Mouse (Mus musculus) cortical plate, adult 2 months (tissue): Measurements from ENCODE around the gene Sec1. TPM values are rescaled to one million over a fixed set of nuclear protein-coding genes. Genes with fewer than 3 reads are reported as not detected.

ENCODE experiments used
- H3K27ac ChIP-seq: fragments of 200-500 bp; 2 replicates; pipeline ENCODE4 v1.5.1; 2012; ENCODE audit warnings: low read length, control low read depth, inconsistent platforms; ENCODE audit not compliant: insufficient read depth
- H3K4me1 ChIP-seq: fragments of 200-500 bp; 2 replicates; pipeline ENCODE4 v1.6.1; 2011; ENCODE audit warnings: low read length; ENCODE audit not compliant: control insufficient read depth, insufficient read depth
- H3K4me3 ChIP-seq: fragments of 200-500 bp; 2 replicates; pipeline ENCODE4 v1.5.1; 2011; ENCODE audit warnings: mild to moderate bottlenecking, low read length, control low read depth; ENCODE audit not compliant: insufficient read depth
- CTCF ChIP-seq: fragments of 200-500 bp; IDR thresholded peaks from 2 replicates; pipeline ENCODE4 v1.5.1; 2011; ENCODE audit warnings: mild to moderate bottlenecking, control low read depth, low read length; ENCODE audit not compliant: insufficient read depth; ENCODE audit errors: extremely low read depth
- POLR2A ChIP-seq: fragments of 200-500 bp; IDR thresholded peaks from 2 replicates; pipeline ENCODE4 v1.6.1; 2011; ENCODE audit warnings: mild to moderate bottlenecking, low read length, control low read depth; ENCODE audit not compliant: insufficient read depth; ENCODE audit errors: extremely low read depth
- polyA plus RNA-seq: library from polyadenylated mRNA; depleted of rRNA; stranded (reverse); fragments of >200 nt; gene quantifications from 2 replicates; pipeline ENCODE4 v1.2.3, GENCODE M21; 2012

Gene Sec1
- polyA plus RNA-seq, 1 experiment, result 6.6 TPM

DNA sequence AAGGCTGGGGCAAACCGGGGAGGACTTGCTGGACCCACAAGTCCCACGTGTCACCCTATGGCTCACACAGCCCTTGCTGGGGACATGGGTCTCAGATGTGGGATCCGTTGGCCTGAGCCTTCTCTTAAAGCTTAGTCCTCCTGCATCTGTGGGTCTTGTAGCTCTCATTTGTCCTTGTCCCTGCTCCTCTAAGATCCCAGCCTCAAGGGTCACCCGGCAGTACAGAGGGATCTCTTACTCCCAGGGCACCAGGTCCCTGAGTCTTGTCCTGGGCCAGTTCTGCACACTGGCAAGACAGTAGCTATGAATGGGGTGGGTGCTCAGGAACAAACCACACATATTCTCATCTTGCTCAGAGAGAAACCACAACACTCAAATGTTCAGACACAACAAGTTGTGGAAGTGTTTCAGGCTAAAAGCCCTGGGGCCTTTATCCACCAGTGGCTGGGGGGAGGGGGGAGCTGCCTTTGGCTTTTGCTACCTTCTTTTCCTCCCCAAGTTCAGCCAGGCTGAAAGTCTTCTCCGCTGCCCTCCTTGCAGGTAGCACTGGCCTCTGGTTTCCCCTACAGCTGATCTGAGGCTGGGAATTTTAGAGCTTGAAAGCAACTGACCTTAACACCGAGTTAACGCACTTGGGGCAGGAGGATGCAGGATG, 10.7 kb downstream of the Sec1 start, which contains the start of gene Ntn5:
Gene Ntn5 (plus strand): TSS at position 627 of the 655 bp plus-strand sequence.
- Histone ChIP-seq H3K4me1 (no peaks in the 10 kb centered on the region), H3K27ac (no peak within 1 kb of the TSS), H3K4me3 (no peak within 1 kb of the TSS)
- no peak for TF ChIP-seq CTCF

DNA sequence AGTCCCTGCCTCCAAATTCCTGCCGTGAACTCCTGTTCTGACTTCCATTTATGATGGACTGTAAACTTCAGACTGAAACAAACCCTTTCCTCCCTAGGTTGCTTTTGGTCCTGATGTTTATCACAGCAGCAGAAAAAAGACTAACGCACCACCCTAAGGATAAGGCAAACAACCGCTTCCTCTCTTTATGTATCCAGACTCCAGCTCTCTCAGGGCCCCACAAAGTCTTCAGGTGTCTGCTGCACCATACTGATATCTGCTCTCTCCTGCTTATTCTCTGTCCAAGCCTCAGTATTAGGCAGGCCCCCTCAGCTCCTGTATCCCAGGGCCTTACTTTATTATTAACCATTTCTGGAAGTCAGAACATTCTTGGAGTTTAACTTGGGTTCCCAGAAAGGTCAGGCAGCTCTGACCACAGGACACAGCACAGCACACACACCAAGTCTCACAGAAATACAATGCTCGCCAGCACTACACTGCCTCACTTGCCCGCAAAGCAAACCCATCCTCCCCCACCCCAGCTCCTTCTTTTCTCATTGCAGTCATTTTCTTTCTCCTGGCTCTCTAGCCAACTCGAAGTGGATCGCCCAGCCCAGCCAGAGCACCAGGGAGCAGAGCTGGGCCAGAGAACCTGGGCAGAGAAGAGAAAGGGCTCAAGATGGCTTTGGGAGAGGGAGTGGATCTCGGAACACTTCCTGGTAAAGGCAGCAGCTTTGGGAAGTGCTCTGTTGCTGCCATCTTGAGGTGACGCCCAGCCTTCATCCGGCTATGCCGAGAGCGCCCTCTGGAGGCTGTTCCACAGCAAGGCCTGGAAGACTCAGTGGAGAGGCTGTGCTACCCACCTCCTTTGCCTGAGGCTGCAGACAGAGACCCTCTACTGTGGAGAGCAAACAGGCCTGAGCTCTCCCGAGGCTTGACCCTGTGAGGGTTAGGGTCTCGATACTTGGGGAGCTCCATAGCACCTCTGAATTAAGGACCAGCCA, 11.8 kb downstream of the Sec1 start:
- 0 out of 2 replicates have a peak overlapping the region, but pooled peaks have one; percentile 13 for H3K27ac ChIP-seq
- no peaks in the 10 kb centered on the region for H3K4me1 ChIP-seq
- TF ChIP-seq POLR2A (peak; percentile 47; the same call in 1 of the 2 replicates), CTCF (peak; percentile 99)
- no peak overlapping the region for H3K4me3 ChIP-seq

DNA sequence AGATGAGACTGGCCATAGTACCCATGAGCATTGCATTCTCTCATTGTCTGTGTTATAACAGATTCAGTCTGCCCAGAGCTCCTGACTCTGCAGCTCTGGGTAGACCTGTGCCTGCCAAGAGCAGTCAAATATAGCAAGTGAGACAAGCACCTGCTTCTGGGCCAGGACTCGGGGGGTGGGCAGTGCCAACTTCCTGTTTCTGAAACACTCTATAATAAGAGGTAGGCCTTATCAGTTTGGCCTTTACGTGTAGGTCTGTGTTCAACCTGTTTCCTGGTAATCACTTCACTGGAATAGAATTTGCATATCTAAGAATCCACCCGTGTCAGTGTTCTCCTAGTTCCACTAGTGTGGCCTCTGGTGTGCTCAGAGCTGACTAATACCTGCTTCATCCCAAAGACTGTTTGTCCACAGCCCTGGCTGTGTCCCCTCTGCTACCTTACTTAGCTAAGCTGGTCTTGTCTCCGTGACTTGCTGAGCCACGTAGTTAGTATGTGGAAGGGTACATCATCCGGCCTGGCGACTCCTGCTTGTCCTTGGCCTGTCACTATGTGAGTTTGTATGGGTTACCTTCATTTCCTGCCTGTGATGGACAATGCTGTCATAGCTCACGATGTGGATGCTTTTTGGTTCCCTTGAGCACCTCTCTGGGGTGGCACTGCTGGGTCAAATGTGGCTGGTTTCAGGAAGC, 13.0 kb downstream of the Sec1 start:
- Histone ChIP-seq H3K4me3 (no peak overlapping the region), H3K4me1 (no peaks in the 10 kb centered on the region), H3K27ac (no peak overlapping the region)
- TF ChIP-seq CTCF (no peak), POLR2A (no peak)

DNA sequence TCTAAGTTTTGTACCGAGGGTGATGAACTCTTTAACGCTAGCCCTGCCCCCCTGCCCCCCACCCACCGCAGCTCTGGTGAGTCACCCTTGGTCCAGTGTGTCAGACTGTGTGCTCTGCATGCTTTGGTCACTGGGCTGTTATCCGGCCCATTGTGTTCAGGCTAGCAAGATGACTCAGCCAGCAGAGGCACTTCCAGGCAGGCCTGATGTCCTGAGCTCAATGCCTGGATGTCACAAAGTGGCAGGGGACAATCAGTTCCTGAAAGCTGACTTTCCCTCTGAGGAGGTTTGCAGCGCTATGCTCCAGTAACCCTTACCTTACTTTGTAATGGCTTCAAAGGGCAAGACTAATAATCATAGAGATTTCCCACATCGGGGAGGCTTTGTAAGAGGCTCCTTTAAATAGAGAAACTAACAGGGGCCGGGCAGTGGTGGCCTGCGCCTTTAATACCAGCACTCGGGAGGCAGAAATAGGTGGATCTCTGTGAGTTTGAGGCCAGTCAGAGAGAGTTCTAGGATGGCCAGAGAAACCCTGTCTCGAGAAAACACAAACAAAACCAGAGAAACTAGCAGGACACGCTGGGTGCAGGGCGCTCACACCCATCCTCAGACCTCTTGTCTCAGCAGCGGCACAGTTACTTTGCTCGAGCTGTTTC, 14.1 kb downstream of the Sec1 start:
- Histone ChIP-seq H3K27ac (no peak overlapping the region), H3K4me1 (no peaks in the 10 kb centered on the region), H3K4me3 (no peak overlapping the region)
- TF ChIP-seq CTCF (no peak), POLR2A (no peak)

DNA sequence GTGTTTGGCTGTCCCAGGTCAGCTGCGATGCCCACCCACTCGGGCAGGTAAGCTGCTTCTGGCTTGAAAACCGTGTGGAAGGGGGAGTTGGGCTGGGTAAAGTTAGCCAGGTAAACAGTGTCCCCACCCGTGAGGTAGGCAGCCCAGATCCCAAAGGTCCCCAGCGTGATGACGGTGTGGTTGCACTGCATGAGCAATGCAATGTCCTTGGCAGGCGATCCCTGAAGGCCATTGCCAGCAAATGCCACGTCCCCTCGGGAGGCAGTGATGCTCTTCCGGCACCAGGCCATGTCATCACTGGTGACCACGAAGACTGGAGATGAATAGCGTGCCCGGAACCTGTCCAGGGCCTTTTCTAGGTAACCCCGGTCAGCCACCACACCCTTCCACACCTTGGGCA, 15.7 kb downstream of the Sec1 start:
- Histone ChIP-seq H3K27ac (no peak overlapping the region), H3K4me1 (no peaks in the 10 kb centered on the region)
- TF ChIP-seq POLR2A, result no peak

DNA sequence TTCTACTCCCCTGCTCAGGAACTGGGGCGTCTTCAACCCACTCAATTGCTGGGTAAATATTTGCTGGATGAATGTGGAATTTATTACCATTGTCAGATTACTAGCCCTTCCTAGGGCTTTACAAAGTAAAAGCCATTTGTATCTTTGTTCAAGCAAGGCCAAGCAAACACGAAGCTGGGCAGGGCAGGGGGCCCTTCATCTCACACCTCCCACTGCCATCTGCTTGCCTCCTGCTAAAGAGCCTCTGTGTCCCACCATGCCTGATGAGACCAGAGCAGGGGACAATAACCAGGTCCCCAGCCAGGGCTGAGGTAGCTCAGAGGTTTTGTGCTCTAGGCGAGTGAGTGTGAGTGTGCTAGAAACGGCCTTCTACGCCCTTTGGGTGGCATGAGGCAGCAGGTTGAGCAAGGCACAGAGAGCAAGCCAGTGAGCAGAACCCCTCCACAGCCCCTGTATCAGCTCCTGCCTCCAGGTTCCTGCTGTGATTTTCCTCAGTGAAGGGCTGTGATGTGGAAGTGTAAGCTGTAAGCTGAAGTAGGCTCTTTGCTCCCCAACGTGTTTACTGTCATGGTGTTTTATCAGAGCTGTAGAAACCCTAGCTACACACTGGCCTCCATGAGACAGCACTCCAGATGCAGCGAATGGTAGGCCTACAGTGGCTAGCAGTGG, 16.4 kb downstream of the Sec1 start:
- no peaks in the 10 kb centered on the region for H3K4me1 ChIP-seq
- TF ChIP-seq POLR2A, result no peak
- no peak for TF ChIP-seq CTCF
- H3K4me3 ChIP-seq, result no peak overlapping the region
- no peak overlapping the region for H3K27ac ChIP-seq

More for the DNA sequence above, 15.7 kb downstream of the Sec1 start:
- no peak overlapping the region for H3K4me3 ChIP-seq

DNA sequence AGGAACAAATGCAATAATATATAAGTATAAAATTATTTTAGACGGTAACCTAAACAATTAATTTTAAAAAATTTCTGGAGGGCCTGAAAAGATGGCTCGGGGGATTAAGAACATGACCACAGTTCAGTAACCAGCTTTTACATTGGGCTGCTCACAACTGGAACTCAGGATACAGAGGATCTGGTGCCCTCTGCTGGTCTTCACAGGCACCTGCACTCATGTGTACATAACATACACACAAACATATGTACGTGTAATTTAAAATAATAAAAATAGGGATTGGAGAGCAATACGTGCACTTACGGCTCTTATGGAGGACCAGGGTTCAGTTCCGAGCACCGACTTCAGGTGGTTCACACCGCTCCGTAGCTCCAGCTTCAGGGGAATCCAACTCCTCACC, 25.3 kb downstream of the Sec1 start:
- no peak overlapping the region for H3K27ac ChIP-seq
- no peak overlapping the region for H3K4me3 ChIP-seq
- no peak for TF ChIP-seq POLR2A
- no peak for TF ChIP-seq CTCF
- no peaks in the 10 kb centered on the region for H3K4me1 ChIP-seq

DNA sequence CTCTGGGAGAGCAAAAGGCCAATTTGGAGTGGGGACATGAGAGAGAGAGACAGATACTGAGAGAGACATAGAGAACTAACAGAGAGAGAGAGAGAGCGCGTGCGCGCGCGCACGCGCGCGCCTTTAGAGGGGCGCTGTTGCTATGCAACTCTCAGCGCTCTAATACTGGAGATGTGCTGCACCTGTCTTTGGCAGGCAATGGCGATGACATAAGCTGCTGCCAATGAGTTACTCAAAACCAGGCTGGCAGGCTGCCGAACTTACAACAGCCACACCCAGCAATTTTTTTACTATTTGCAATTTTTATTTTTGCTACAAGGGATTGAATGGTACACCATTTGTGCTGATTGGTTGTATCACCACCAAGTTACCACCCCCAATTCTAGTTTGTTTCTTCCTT, 26.4 kb downstream of the Sec1 start:
- H3K27ac ChIP-seq, result no peak overlapping the region
- TF ChIP-seq POLR2A (no peak), CTCF (no peak)

More for the DNA sequence above, 26.4 kb downstream of the Sec1 start:
- H3K4me3 ChIP-seq, result no peak overlapping the region
- no peaks in the 10 kb centered on the region for H3K4me1 ChIP-seq
